Mouse (Mus musculus) erythroblast, embryonic 14.5 days (primary cell): ENCODE data around the gene Gzme.

Experiments
- GATA1 ChIP-seq: IDR thresholded peaks from 2 replicates; pipeline ENCODE4 v1.6.1; 2012; ENCODE audit warnings: low read length, inconsistent platforms, mixed read lengths
- TAL1 ChIP-seq: IDR thresholded peaks from 3 replicates; pipeline ENCODE4 v1.6.1; 2012; ENCODE audit warnings: low read length, inconsistent platforms, mixed read lengths

DNA sequence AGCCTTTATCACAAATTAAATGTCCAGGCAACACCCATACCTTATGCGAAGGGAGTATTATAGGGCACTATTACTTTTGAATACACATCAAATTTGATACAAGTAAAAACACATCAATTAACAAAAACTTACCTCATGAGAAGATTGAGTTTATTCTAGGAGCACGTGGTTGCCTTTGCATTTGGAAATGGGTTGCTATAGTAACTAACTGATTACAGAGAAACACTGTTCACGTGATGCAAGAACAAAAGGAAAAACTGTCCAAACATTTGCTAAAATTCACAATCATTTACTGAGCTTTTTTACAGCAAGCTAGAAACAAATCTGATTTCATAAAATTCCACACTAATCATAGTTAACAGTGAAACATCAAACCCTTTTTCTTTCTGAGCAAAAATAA, 17.0 kb downstream of the Gzme start:
- no peak for TF ChIP-seq GATA1
- TF ChIP-seq TAL1: no peak
